Mouse (Mus musculus): Measurements from ENCODE around the gene Zc2hc1b.

DNA sequence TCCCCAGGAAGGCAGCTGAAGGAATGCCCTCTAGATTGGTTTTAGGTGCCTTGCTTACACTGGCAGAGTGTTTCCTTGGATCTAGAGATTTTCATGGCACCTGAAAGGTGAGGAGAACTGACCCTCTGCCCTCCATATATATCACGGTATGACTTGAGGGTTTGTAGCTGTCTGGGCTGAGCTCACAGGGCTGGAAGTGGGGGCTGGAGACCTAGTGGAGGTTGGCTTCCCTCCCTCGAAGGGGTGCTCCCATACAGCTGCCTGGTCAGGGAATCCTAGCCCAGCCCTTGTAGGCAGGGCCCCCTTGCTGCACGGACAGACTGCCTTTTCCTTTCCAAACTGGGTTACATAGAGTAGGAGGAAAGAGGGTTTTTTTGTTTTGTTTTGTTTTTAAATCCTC is 65.0 kb downstream of the Zc2hc1b start:
- TF ChIP-seq POLR2A (IDR thresholded peaks at IDR 0.05; ENCODE audit: low read depth, low read length) (no peak), CTCF (conservative IDR thresholded peaks at IDR 0.05; ENCODE audit: insufficient read depth, insufficient read length, low read depth, low read length) (no peak)
